ENCODE assay signal across 19 mouse cellular contexts in the genomic region with DNA sequence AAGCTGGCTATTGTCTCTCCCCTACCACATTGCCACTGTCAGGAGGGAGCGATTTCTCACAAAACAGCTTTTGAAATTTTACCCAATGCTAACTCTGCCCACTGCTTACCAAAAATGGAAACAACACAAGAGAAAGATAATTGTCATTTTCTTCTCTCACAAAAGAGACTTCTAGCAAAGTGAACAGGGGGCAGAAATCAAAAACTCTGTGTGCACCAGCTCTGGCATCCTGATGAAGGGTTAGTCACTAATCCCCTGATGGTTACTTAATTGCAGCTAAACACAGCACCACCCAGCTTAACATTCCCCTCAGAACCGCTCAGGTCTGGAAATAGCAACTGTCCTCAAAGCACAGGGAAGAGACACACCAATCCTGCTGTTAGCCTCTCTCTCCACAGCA.
DNase-seq lines count a peak whose midpoint lies in the region; ATAC-seq and TF ChIP-seq lines count a peak whose summit lies in the region.
"Had no signal": no experiment of that assay in that cellular context is flagged by ENCODE, and none has a peak within 500 bp of the region (broad histone marks: within the 10 kb centered on the region; RNA-seq: fewer than 3 reads in every experiment).

No protein-coding gene starts in this region.

- H3K4me1 ChIP-seq in midbrain, postnatal 0 days (ENCODE audit: insufficient read depth, low read length) = peaks cover 5% of the 10 kb centered on the region
- peaks cover 11% of the 10 kb centered on the region for H3K4me1 ChIP-seq in midbrain, embryonic 14.5 days (ENCODE audit: control insufficient read depth, insufficient read depth, low read length)

- no peak overlapping the region for H3K4me3 ChIP-seq in midbrain, postnatal 0 days (ENCODE audit: low read depth, low read length)
- no peak overlapping the region for H3K4me3 ChIP-seq in midbrain, embryonic 14.5 days (replicated peaks; ENCODE audit: low read depth, low read length)
- H3K4me3 ChIP-seq: heart, embryonic 13.5 days; limb, embryonic 15.5 days; myocyte; neural tube, embryonic 15.5 days had no signal

- H3K9me3 ChIP-seq in midbrain, postnatal 0 days (ENCODE audit: low read length) = no peaks in the 10 kb centered on the region
- no peaks in the 10 kb centered on the region for H3K9me3 ChIP-seq in midbrain, embryonic 14.5 days (ENCODE audit: control insufficient read depth, low read length)
- H3K9me3 ChIP-seq: limb, embryonic 15.5 days; neural tube, embryonic 15.5 days had no signal

- no peak for ATAC-seq in midbrain, postnatal 0 days (ENCODE audit: low FRiP score)
- ATAC-seq in midbrain, embryonic 14.5 days (ENCODE audit: low FRiP score, low TSS enrichment) = no peak
- ATAC-seq in megakaryocyte progenitor cell, adult 5-6 weeks (replicated peaks; ENCODE audit: poor library complexity) = no peak
- ATAC-seq: hindbrain, postnatal 0 days had no signal

- no peaks in the 10 kb centered on the region for H3K36me3 ChIP-seq in midbrain, postnatal 0 days (ENCODE audit: insufficient read depth, low read length)
- no peaks in the 10 kb centered on the region for H3K36me3 ChIP-seq in midbrain, embryonic 14.5 days (ENCODE audit: control insufficient read depth, insufficient read depth, low read length)
- H3K36me3 ChIP-seq: heart, embryonic 13.5 days; limb, embryonic 15.5 days; neural tube, embryonic 15.5 days had no signal

- DNase-seq in layer of hippocampus, adult 18-20 months (ENCODE audit: low spot score in 2 of 2) = peak; percentile 28 to 69
- DNase-seq in layer of hippocampus, adult 9-10 months (ENCODE audit: low spot score) = no peak
- no peak for DNase-seq in midbrain, postnatal 0 days (ENCODE audit: low spot score)
- no peak for DNase-seq in midbrain, embryonic 14.5 days
- peak; percentile 85 for DNase-seq in brain, adult 2 months (ENCODE audit: low read depth, low spot score)
- DNase-seq in left cerebral cortex, postnatal 36 days (ENCODE audit: low spot score in 2 of 2) = peak; percentile 26 to 39
- DNase-seq: adrenal gland, adult 2 months; cerebellum, adult 11 months; cerebellum, postnatal 36 days; kidney, adult 11 months; lung, postnatal 14 days; thymus, postnatal 4 days had no signal

- 30% methylated on average over 2 of the region's 2 CpGs for WGBS in midbrain, postnatal 0 days
- 35% methylated on average over 2 of the region's 2 CpGs for WGBS in midbrain, embryonic 14.5 days

- H3K27ac ChIP-seq in midbrain, postnatal 0 days (ENCODE audit: low read depth, low read length) = peak overlapping the region; percentile 43; the same call in 1 of the 2 replicates
- no peak overlapping the region for H3K27ac ChIP-seq in midbrain, embryonic 14.5 days (replicated peaks; ENCODE audit: low read depth, low read length)
- H3K27ac ChIP-seq: heart, embryonic 13.5 days; hindbrain, postnatal 0 days; kidney, postnatal 0 days; limb, embryonic 15.5 days; neural tube, embryonic 15.5 days had no signal

- intact Hi-C loops in left cerebral cortex, postnatal 36 days (cut with DNase I) = no loop called here

- H3K27me3 ChIP-seq in midbrain, postnatal 0 days (ENCODE audit: insufficient read depth, low read length) = no peaks in the 10 kb centered on the region
- H3K27me3 ChIP-seq in midbrain, embryonic 14.5 days (ENCODE audit: control insufficient read depth, insufficient read depth, low read length) = no peaks in the 10 kb centered on the region
- H3K27me3 ChIP-seq: heart, embryonic 13.5 days; limb, embryonic 15.5 days; neural tube, embryonic 15.5 days had no signal

- H3K9ac ChIP-seq in midbrain, postnatal 0 days (replicated peaks; ENCODE audit: low read length, poor library complexity, severe bottlenecking) = no peak overlapping the region
- H3K9ac ChIP-seq in midbrain, embryonic 14.5 days (replicated peaks; ENCODE audit: low read length) = no peak overlapping the region
- H3K9ac ChIP-seq: limb, embryonic 15.5 days; neural tube, embryonic 15.5 days had no signal

- no peak for TF ChIP-seq CTCF in midbrain, postnatal 0 days (IDR thresholded peaks at IDR 0.05)

- H3K4me2 ChIP-seq in midbrain, postnatal 0 days (ENCODE audit: low read depth, low read length, poor library complexity, severe bottlenecking) = no peak overlapping the region
- H3K4me2 ChIP-seq in midbrain, embryonic 14.5 days (ENCODE audit: low read length) = no peak overlapping the region
- H3K4me2 ChIP-seq: heart, embryonic 13.5 days; limb, embryonic 15.5 days; neural tube, embryonic 15.5 days had no signal

Comparison
In these comparisons a context has a peak if more than half of its experiments do, and no peak if none do; other contexts are left out.
1. DNase-seq: peak in layer of hippocampus, adult 18-20 months (2 of 2), brain, adult 2 months (single experiment) and left cerebral cortex, postnatal 36 days (2 of 2); none in layer of hippocampus, adult 9-10 months (single experiment), midbrain, postnatal 0 days (single experiment) and midbrain, embryonic 14.5 days (single experiment).